Mouse (Mus musculus) lung, postnatal 4 days (tissue): ENCODE data around the gene March11.

Source experiments
- DNase-seq, 2 experiments: peaks; one replicate each; pipeline ENCODE4 v3.0.0; 2021

Gene March11

GRCm38 (mm10) chr15:26308629-26309230, at the start of gene March11:
March11 (plus strand) TSS chr15:26309048.
- peak in 1 of 2 experiments; percentile 22 for DNase-seq

- DNase-seq, result no peak
Measured at GRCm38 (mm10) chr15:26262336-26262735, 46.5 kb upstream of the March11 start.

- DNase-seq, result no peak
Measured at GRCm38 (mm10) chr15:26269596-26269995, 39.3 kb upstream of the March11 start.

- no peak for DNase-seq
Measured at GRCm38 (mm10) chr15:26276035-26276511, 32.8 kb upstream of the March11 start.

- no peak for DNase-seq
Measured at GRCm38 (mm10) chr15:26276608-26277007, 32.2 kb upstream of the March11 start.

- no peak for DNase-seq
Measured at GRCm38 (mm10) chr15:26291871-26292270, 17.0 kb upstream of the March11 start.

- no peak for DNase-seq
Measured at GRCm38 (mm10) chr15:26292811-26293210, 16.0 kb upstream of the March11 start.

GRCm38 (mm10) chr15:26293215-26293614, 15.6 kb upstream of the March11 start:
- no peak for DNase-seq

GRCm38 (mm10) chr15:26298668-26299067, 10.2 kb upstream of the March11 start:
- DNase-seq, result no peak

GRCm38 (mm10) chr15:26309291-26309931, 563 bp downstream of the March11 start:
- DNase-seq, result peak; percentile 58

GRCm38 (mm10) chr15:26319866-26320265, 11.0 kb downstream of the March11 start:
- DNase-seq, result no peak

- DNase-seq, result no peak
Measured at GRCm38 (mm10) chr15:26320402-26320801, 11.6 kb downstream of the March11 start.

GRCm38 (mm10) chr15:26322804-26323203, 14.0 kb downstream of the March11 start:
- DNase-seq, result no peak

GRCm38 (mm10) chr15:26327157-26327556, 18.3 kb downstream of the March11 start:
- DNase-seq, result no peak

GRCm38 (mm10) chr15:26335791-26336190, 26.9 kb downstream of the March11 start:
- no peak for DNase-seq

GRCm38 (mm10) chr15:26337775-26338174, 28.9 kb downstream of the March11 start:
- DNase-seq, result no peak

- DNase-seq, result no peak
Measured at GRCm38 (mm10) chr15:26338343-26338742, 29.5 kb downstream of the March11 start.

GRCm38 (mm10) chr15:26340490-26340889, 31.6 kb downstream of the March11 start:
- no peak for DNase-seq

GRCm38 (mm10) chr15:26340966-26341365, 32.1 kb downstream of the March11 start:
- DNase-seq, result no peak

GRCm38 (mm10) chr15:26344329-26344728, 35.5 kb downstream of the March11 start:
- no peak for DNase-seq

GRCm38 (mm10) chr15:26353656-26354055, 44.8 kb downstream of the March11 start:
- DNase-seq, result no peak

- DNase-seq, result peak; percentile 9 to 24
Measured at GRCm38 (mm10) chr15:26365344-26365743, 56.5 kb downstream of the March11 start.

GRCm38 (mm10) chr15:26366511-26366910, 57.7 kb downstream of the March11 start:
- no peak for DNase-seq

GRCm38 (mm10) chr15:26373759-26374158, 64.9 kb downstream of the March11 start:
- no peak for DNase-seq

GRCm38 (mm10) chr15:26374232-26374631, 65.4 kb downstream of the March11 start:
- no peak for DNase-seq
